Mouse (Mus musculus) adrenal gland, adult 8-10 months (tissue): ENCODE results near the gene Tmem178. TPM values are rescaled to one million over a fixed set of nuclear protein-coding genes. Genes with fewer than 3 reads are reported as not detected.
A peak's percentile ranks its signal among the peaks of the same experiment; 100 is the strongest.

ENCODE experiments used
- DNase-seq: peaks from one replicate; pipeline ENCODE4 v3.0.0; 2022
- total RNA-seq, 4 experiments: library from RNA; stranded (reverse); gene quantifications; 2 replicates each; pipeline ENCODE4 v1.2.4; 2022

Gene Tmem178
- total RNA-seq, 4 experiments from 2014 or later, result 10.9 to 20.5 (median 15.5) TPM

GRCm38 (mm10) chr17:80997226-80997625, 52.8 kb downstream of the Tmem178 start:
- no peak for DNase-seq

- DNase-seq, result no peak
Observed at GRCm38 (mm10) chr17:80998958-80999357, 54.5 kb downstream of the Tmem178 start.

- no peak for DNase-seq
Observed at GRCm38 (mm10) chr17:81001010-81001409, 56.6 kb downstream of the Tmem178 start.

- no peak for DNase-seq
Observed at GRCm38 (mm10) chr17:81001647-81002046, 57.2 kb downstream of the Tmem178 start.

- no peak for DNase-seq
Observed at GRCm38 (mm10) chr17:81002130-81002529, 57.7 kb downstream of the Tmem178 start.

GRCm38 (mm10) chr17:81004454-81004853, 60.0 kb downstream of the Tmem178 start:
- DNase-seq, result no peak

GRCm38 (mm10) chr17:81005292-81005691, 60.9 kb downstream of the Tmem178 start:
- no peak for DNase-seq

- DNase-seq, result no peak
Observed at GRCm38 (mm10) chr17:81009112-81009511, 64.7 kb downstream of the Tmem178 start.

GRCm38 (mm10) chr17:81010199-81010598, 65.8 kb downstream of the Tmem178 start:
- DNase-seq, result no peak

GRCm38 (mm10) chr17:81010844-81011685, 66.6 kb downstream of the Tmem178 start:
- DNase-seq, result no peak

GRCm38 (mm10) chr17:81015814-81016447, 71.5 kb downstream of the Tmem178 start:
- peak; percentile 16 for DNase-seq

- DNase-seq, result no peak
Observed at GRCm38 (mm10) chr17:81017132-81017531, 72.7 kb downstream of the Tmem178 start.

- DNase-seq, result no peak
Observed at GRCm38 (mm10) chr17:81027331-81027730, 82.9 kb downstream of the Tmem178 start.

GRCm38 (mm10) chr17:81031830-81032442, 87.5 kb downstream of the Tmem178 start:
- no peak for DNase-seq

- no peak for DNase-seq
Observed at GRCm38 (mm10) chr17:81032957-81033356, 88.5 kb downstream of the Tmem178 start.

GRCm38 (mm10) chr17:81035354-81035753, 90.9 kb downstream of the Tmem178 start:
- DNase-seq, result no peak

GRCm38 (mm10) chr17:81038707-81039408, 94.4 kb downstream of the Tmem178 start:
- DNase-seq, result no peak

GRCm38 (mm10) chr17:81041662-81042061, 97.2 kb downstream of the Tmem178 start:
- DNase-seq, result no peak

GRCm38 (mm10) chr17:81044356-81044755, 99.9 kb downstream of the Tmem178 start:
- no peak for DNase-seq

- DNase-seq, result no peak
Observed at GRCm38 (mm10) chr17:81045115-81045514, 100.7 kb downstream of the Tmem178 start.

GRCm38 (mm10) chr17:81045525-81046150, 101.2 kb downstream of the Tmem178 start:
- no peak for DNase-seq

GRCm38 (mm10) chr17:81047930-81048564, 103.6 kb downstream of the Tmem178 start:
- DNase-seq, result no peak
